Mouse (Mus musculus) intestine, postnatal 0 days (tissue): ENCODE data around the gene Cab39l. TPM values are rescaled to one million over a fixed set of nuclear protein-coding genes. Genes with fewer than 3 reads are reported as not detected.

Experiments used
- ATAC-seq: fragments of 200-750 bp; cut with Nextera tagmentation; 2 replicates; pipeline ENCODE4 v1.8.0; 2017; ENCODE audit warnings: mild to moderate bottlenecking, moderate TSS enrichment, moderate library complexity
- H3K27ac ChIP-seq: fragments of 300-500 bp; sonication (generic); 2 replicates; pipeline ENCODE4 v1.5.1; 2014; ENCODE audit warnings: mild to moderate bottlenecking, low read depth, low read length, moderate library complexity
- H3K27me3 ChIP-seq: fragments of 300-500 bp; sonication (generic); replicated peaks from 2 replicates; pipeline ENCODE4 v1.6.1; 2014; ENCODE audit warnings: low read length, mixed read lengths; ENCODE audit not compliant: control insufficient read depth, insufficient read depth
- H3K36me3 ChIP-seq: fragments of 300-500 bp; sonication (generic); 2 replicates; pipeline ENCODE4 v1.6.1; 2014; ENCODE audit warnings: mild to moderate bottlenecking, moderate library complexity; ENCODE audit not compliant: control insufficient read depth, insufficient read depth
- H3K4me1 ChIP-seq: fragments of 300-500 bp; sonication (generic); replicated peaks from 2 replicates; pipeline ENCODE4 v1.6.1; 2014; ENCODE audit warnings: antibody characterized with exemption, low read length, mixed read lengths; ENCODE audit not compliant: control insufficient read depth, insufficient read depth
- H3K4me2 ChIP-seq: fragments of 300-500 bp; sonication (generic); replicated peaks from 2 replicates; pipeline ENCODE4 v1.6.1; 2014; ENCODE audit warnings: low read depth, mild to moderate bottlenecking, moderate library complexity
- H3K4me3 ChIP-seq: fragments of 300-500 bp; sonication (generic); 2 replicates; pipeline ENCODE4 v1.5.1; 2014; ENCODE audit warnings: low read depth, low read length
- H3K9ac ChIP-seq: fragments of 300-500 bp; sonication (generic); 2 replicates; pipeline ENCODE4 v1.6.1; 2014; ENCODE audit warnings: mild to moderate bottlenecking, low read depth, low read length
- H3K9me3 ChIP-seq: fragments of 300-500 bp; sonication (generic); 2 replicates; pipeline ENCODE4 v1.6.1; 2016; ENCODE audit warnings: mixed run types; ENCODE audit not compliant: control insufficient read depth
- CTCF ChIP-seq: sonication (generic); IDR thresholded peaks from 2 replicates; pipeline ENCODE4 v1.5.1; 2016; ENCODE audit warnings: low read depth, mild to moderate bottlenecking, control low read depth, antibody characterized with exemption, moderate library complexity
- WGBS: fragments of 180-500 bp; shearing (Covaris S2); extraction: QIAGEN DNeasy Blood & Tissue Kit; methylation state at CpG from one replicate; pipeline ENCODE4 v1.1.7; 2014; 5-methylcytosine and 5-hydroxymethylcytosine counted together
- polyA plus RNA-seq: library from polyadenylated mRNA; unstranded; fragments of >200 nt; fragmentation: Nextera tagmentation; extraction: Ambion mirVana; gene quantifications from 2 replicates; pipeline ENCODE4 v1.2.1, GENCODE M21; 2015

The Cab39l gene
- polyA plus RNA-seq, 1 experiment from 2014 or later, result 19.0 TPM

GRCm38 (mm10) chr14:59430556-59430955, 10.2 kb upstream of the Cab39l start:
- TF ChIP-seq CTCF, result no peak
- no peak overlapping the region for H3K4me3 ChIP-seq
- ATAC-seq, result no peak
- WGBS, result 67% methylated on average over 1 of the region's 1 CpGs
- H3K27ac ChIP-seq, result no peak overlapping the region
- H3K36me3 ChIP-seq, result 0 out of 2 replicates have a peak, but pooled peaks cover 9% of the 10 kb centered on the region
- no peaks in the 10 kb centered on the region for H3K27me3 ChIP-seq
- no peaks in the 10 kb centered on the region for H3K9me3 ChIP-seq
- no peak overlapping the region for H3K4me2 ChIP-seq
- H3K9ac ChIP-seq, result no peak overlapping the region
- H3K4me1 ChIP-seq, result no peaks in the 10 kb centered on the region

GRCm38 (mm10) chr14:59433902-59434301, 6.9 kb upstream of the Cab39l start:
- Histone ChIP-seq H3K9ac (no peak overlapping the region), H3K4me1 (no peaks in the 10 kb centered on the region), H3K4me2 (no peak overlapping the region), H3K27me3 (no peaks in the 10 kb centered on the region), H3K9me3 (no peaks in the 10 kb centered on the region), H3K36me3 (0 out of 2 replicates have a peak, but pooled peaks cover 4% of the 10 kb centered on the region), H3K4me3 (no peak overlapping the region), H3K27ac (no peak overlapping the region)
- ATAC-seq, result no peak
- WGBS, result 81% methylated on average over 2 of the region's 2 CpGs
- TF ChIP-seq CTCF, result no peak

GRCm38 (mm10) chr14:59435206-59435605, 5.6 kb upstream of the Cab39l start:
- 0 out of 2 replicates have a peak, but pooled peaks cover 4% of the 10 kb centered on the region for H3K36me3 ChIP-seq
- H3K27me3 ChIP-seq, result no peaks in the 10 kb centered on the region
- no peak for TF ChIP-seq CTCF
- H3K9me3 ChIP-seq, result no peaks in the 10 kb centered on the region
- no peak overlapping the region for H3K4me3 ChIP-seq
- no peak overlapping the region for H3K4me2 ChIP-seq
- H3K4me1 ChIP-seq, result no peaks in the 10 kb centered on the region
- H3K9ac ChIP-seq, result no peak overlapping the region
- ATAC-seq, result no peak
- H3K27ac ChIP-seq, result no peak overlapping the region

GRCm38 (mm10) chr14:59437398-59437797, 3.4 kb upstream of the Cab39l start:
- ATAC-seq, result no peak
- 96% methylated on average over 3 of the region's 3 CpGs for WGBS
- no peak for TF ChIP-seq CTCF
- no peaks in the 10 kb centered on the region for H3K36me3 ChIP-seq
- no peaks in the 10 kb centered on the region for H3K4me1 ChIP-seq
- no peak overlapping the region for H3K27ac ChIP-seq
- H3K4me3 ChIP-seq, result no peak overlapping the region
- no peaks in the 10 kb centered on the region for H3K27me3 ChIP-seq
- H3K9ac ChIP-seq, result no peak overlapping the region
- no peak overlapping the region for H3K4me2 ChIP-seq
- H3K9me3 ChIP-seq, result no peaks in the 10 kb centered on the region

GRCm38 (mm10) chr14:59438505-59438904, 2.3 kb upstream of the Cab39l start:
- H3K9ac ChIP-seq, result no peak overlapping the region
- no peaks in the 10 kb centered on the region for H3K36me3 ChIP-seq
- no peaks in the 10 kb centered on the region for H3K27me3 ChIP-seq
- no peak overlapping the region for H3K4me3 ChIP-seq
- no peak for ATAC-seq
- H3K9me3 ChIP-seq, result no peaks in the 10 kb centered on the region
- no peaks in the 10 kb centered on the region for H3K4me1 ChIP-seq
- H3K27ac ChIP-seq, result no peak overlapping the region
- 63% methylated on average over 2 of the region's 2 CpGs for WGBS
- no peak for TF ChIP-seq CTCF
- H3K4me2 ChIP-seq, result no peak overlapping the region

- peak overlapping the region; percentile 76 for H3K4me3 ChIP-seq
- H3K9ac ChIP-seq, result peak overlapping the region; percentile 82
- no peak overlapping the region for H3K27ac ChIP-seq
- H3K36me3 ChIP-seq, result no peaks in the 10 kb centered on the region
- WGBS, result 5% methylated on average over 7 of the region's 7 CpGs
- ATAC-seq, result no peak
- peak overlapping the region; percentile 91 for H3K4me2 ChIP-seq
- TF ChIP-seq CTCF, result no peak
- H3K4me1 ChIP-seq, result no peaks in the 10 kb centered on the region
- no peaks in the 10 kb centered on the region for H3K9me3 ChIP-seq
- H3K27me3 ChIP-seq, result no peaks in the 10 kb centered on the region
Measured at GRCm38 (mm10) chr14:59440039-59440438, 733 bp upstream of the Cab39l start.

GRCm38 (mm10) chr14:59441472-59441805, 667 bp downstream of the Cab39l start:
- Histone ChIP-seq H3K4me2 (peak overlapping the region; percentile 91), H3K4me3 (peak overlapping the region; percentile 76), H3K9me3 (no peaks in the 10 kb centered on the region), H3K36me3 (no peaks in the 10 kb centered on the region), H3K4me1 (no peaks in the 10 kb centered on the region), H3K9ac (peak overlapping the region; percentile 82), H3K27ac (peak overlapping the region; percentile 90), H3K27me3 (no peaks in the 10 kb centered on the region)
- no peak for ATAC-seq
- TF ChIP-seq CTCF, result no peak
- WGBS, result 7% methylated on average over 6 of the region's 6 CpGs
